Mouse (Mus musculus): Measurements from ENCODE around the gene Abi3. TPM values are rescaled to one million over a fixed set of nuclear protein-coding genes. Genes with fewer than 3 reads are reported as not detected.

Gene Abi3
- polyA plus RNA-seq, 1 experiment from 2014 or later, result not detected

- no peak for ATAC-seq
- no peak for TF ChIP-seq CTCF (IDR thresholded peaks at IDR 0.05)
- CTCF ChIA-PET, result interaction anchor here (1.7 to 2.1 kb wide), 2 partner anchors 12 to 14 kb away, joined by 4 to 5 read pairs; no protein-coding TSS in a partner anchor
- POLR2A ChIA-PET, result no interaction called here
- in situ Hi-C loops (cut with MboI; ENCODE audit: low pct_unique_long_range_greater_than_20kb), result no loop called here
- no peaks in the 10 kb centered on the region for H3K27me3 ChIP-seq
- DNase-seq (ENCODE audit: low read depth, low spot score), result no peak
Measured at GRCm38 (mm10) chr11:95838999-95839868, 3.0 kb downstream of the Abi3 start.

DNA sequence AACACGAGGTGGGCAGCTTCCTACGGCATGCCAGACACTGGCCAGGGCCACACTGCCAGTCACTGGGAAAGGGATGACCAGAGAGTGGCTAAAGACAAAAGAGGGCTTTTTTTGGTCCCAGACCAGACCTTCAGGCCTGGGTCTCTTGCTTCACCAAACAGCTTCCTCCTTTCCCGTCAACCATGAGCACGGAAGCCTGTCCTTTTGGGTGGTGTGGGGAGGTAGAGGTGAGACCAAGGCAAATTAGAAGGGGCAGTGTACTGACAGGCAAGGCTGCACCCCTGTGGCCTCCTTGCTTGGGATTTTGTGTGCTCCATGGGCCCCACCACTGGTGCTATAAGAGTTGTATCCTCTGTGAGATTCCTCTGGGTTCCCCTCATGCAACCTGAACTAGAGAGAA is 3.7 kb downstream of the Abi3 start:
- H3K27me3 ChIP-seq, result no peaks in the 10 kb centered on the region
- ChIA-PET CTCF (interaction anchor here (1.1 to 2.1 kb wide), 3 partner anchors 11 to 15 kb away, joined by 3 to 5 read pairs (median 4); no protein-coding TSS in a partner anchor), POLR2A (no interaction called here)
- no peak for DNase-seq (ENCODE audit: low read depth, low spot score)
- in situ Hi-C loops (cut with MboI; ENCODE audit: low pct_unique_long_range_greater_than_20kb), result no loop called here
- no peak for TF ChIP-seq CTCF (IDR thresholded peaks at IDR 0.05)
- ATAC-seq, result no peak

- in situ Hi-C loops (cut with MboI; ENCODE audit: low pct_unique_long_range_greater_than_20kb), result no loop called here
- H3K27me3 ChIP-seq, result no peaks in the 10 kb centered on the region
- CTCF ChIA-PET, result interaction anchor here (0.6 kb wide), 1 partner anchor 9 kb away, joined by 3 read pairs; no protein-coding TSS in a partner anchor
- DNase-seq (ENCODE audit: low read depth, low spot score), result peak; percentile 15
- POLR2A ChIA-PET, result no interaction called here
- no peak for TF ChIP-seq CTCF (IDR thresholded peaks at IDR 0.05)
- peak; percentile 5 for ATAC-seq
Measured at GRCm38 (mm10) chr11:95837059-95837458, 5.2 kb downstream of the Abi3 start, which contains the start of gene Gngt2. TSS of gene Gngt2 (plus strand) at chr11:95837216.

- H3K27me3 ChIP-seq, result no peaks in the 10 kb centered on the region
- in situ Hi-C loops (cut with MboI; ENCODE audit: low pct_unique_long_range_greater_than_20kb), result no loop called here
- ATAC-seq (no peak), DNase-seq (ENCODE audit: low read depth, low spot score) (no peak)
- ChIA-PET CTCF (interaction anchor here (0.9 kb wide), 1 partner anchor 9 kb away, joined by 3 read pairs; no protein-coding TSS in a partner anchor), POLR2A (no interaction called here)
- no peak for TF ChIP-seq CTCF (IDR thresholded peaks at IDR 0.05)
Measured at GRCm38 (mm10) chr11:95836433-95836832, 5.8 kb downstream of the Abi3 start.

DNA sequence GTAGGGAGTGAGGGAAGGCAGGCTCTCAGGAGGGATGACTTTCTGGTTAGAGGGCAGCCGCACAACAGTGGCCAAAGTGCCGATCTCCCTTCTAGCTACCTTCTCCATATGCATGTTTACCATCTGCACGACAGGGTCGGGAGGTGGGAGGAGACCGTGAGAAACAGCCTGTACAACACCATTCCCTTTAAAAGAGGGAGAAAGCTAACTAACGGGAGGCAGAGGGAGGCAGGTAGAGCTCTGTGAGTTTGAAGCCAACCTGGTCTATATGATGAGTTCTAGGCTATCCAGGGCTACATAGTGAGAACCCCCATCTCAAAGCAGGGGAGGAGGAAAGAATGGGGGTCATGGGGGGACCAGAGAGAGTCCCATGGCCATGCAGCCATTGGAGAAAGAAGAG is 6.4 kb downstream of the Abi3 start:
- peaks cover 3% of the 10 kb centered on the region for H3K27me3 ChIP-seq
- ChIA-PET CTCF (interaction anchor here (0.9 to 1.9 kb wide), 2 partner anchors 8 to 11 kb away, joined by 3 to 6 read pairs; partner anchors contain the start of gene Phospho1), POLR2A (no interaction called here)

GRCm38 (mm10) chr11:95834742-95835710 is 7.2 kb downstream of the Abi3 start:
- no peak for TF ChIP-seq CTCF (IDR thresholded peaks at IDR 0.05)
- H3K27me3 ChIP-seq, result peaks cover 7% of the 10 kb centered on the region
- POLR2A ChIA-PET, result interaction anchor here (0.6 kb wide), 1 partner anchor 57 kb away, joined by 3 read pairs; no protein-coding TSS in a partner anchor
- CTCF ChIA-PET, result interaction anchor here (0.9 to 1.9 kb wide), 2 partner anchors 7 to 10 kb away, joined by 3 to 6 read pairs; partner anchors contain the start of gene Phospho1
- in situ Hi-C loops (cut with MboI; ENCODE audit: low pct_unique_long_range_greater_than_20kb), result no loop called here
- DNase-seq (ENCODE audit: low read depth, low spot score) (no peak), ATAC-seq (no peak)

More for the DNA sequence above, 6.4 kb downstream of the Abi3 start:
- no peak for DNase-seq (ENCODE audit: low read depth, low spot score)
- in situ Hi-C loops (cut with MboI; ENCODE audit: low pct_unique_long_range_greater_than_20kb), result no loop called here
- no peak for ATAC-seq
- TF ChIP-seq CTCF (IDR thresholded peaks at IDR 0.05), result no peak

- in situ Hi-C loops (cut with MboI; ENCODE audit: low pct_unique_long_range_greater_than_20kb), result no loop called here
- ATAC-seq (no peak), DNase-seq (ENCODE audit: low read depth, low spot score) (no peak)
- ChIA-PET POLR2A (no interaction called here), CTCF (interaction anchor here (1.9 kb wide), 1 partner anchor 10 kb away, joined by 6 read pairs; the partner anchor contains the start of gene Phospho1)
- no peak for TF ChIP-seq CTCF (IDR thresholded peaks at IDR 0.05)
- H3K27me3 ChIP-seq, result peaks cover 7% of the 10 kb centered on the region
Measured at GRCm38 (mm10) chr11:95834143-95834667, 8.1 kb downstream of the Abi3 start.

- in situ Hi-C loops (cut with MboI; ENCODE audit: low pct_unique_long_range_greater_than_20kb), result no loop called here
- ATAC-seq (no peak), DNase-seq (ENCODE audit: low read depth, low spot score) (no peak)
- TF ChIP-seq CTCF (IDR thresholded peaks at IDR 0.05), result no peak
- H3K27me3 ChIP-seq, result peaks cover 7% of the 10 kb centered on the region
- ChIA-PET POLR2A (no interaction called here), CTCF (no interaction called here)
Measured at GRCm38 (mm10) chr11:95833631-95834142, 8.6 kb downstream of the Abi3 start.

DNA sequence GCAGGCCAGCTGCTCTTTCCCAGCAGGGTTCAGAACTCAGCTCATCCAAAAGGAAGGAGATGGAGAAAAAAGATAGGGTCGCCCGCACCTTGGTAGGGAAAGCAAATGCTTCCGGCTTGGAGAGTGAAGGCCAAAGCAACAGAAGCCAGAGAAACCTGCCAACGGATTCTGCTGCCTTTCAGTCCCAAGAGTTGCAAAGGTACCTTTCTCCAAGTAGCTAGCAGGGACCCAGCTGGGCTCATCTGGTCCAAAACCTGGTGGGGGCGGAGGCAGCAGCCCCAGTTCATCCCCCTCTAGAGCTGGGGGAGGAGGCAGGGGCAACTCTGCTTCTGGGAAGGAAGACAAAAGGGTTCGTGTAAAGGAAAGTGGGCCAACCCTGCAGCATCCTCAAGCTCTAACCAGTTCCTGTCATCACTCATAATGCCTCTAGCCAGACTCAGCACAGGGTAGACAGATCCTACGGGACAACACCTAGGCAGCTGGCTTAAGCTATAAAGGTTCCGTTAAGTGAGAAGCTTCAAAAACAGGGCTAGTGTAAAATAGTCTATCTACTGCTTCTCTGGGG is 9.2 kb downstream of the Abi3 start:
- DNase-seq (ENCODE audit: low read depth, low spot score) (no peak), ATAC-seq (no peak)
- ChIA-PET POLR2A (no interaction called here), CTCF (interaction anchor here (1.0 kb wide), 1 partner anchor 18 kb away, joined by 3 read pairs; no protein-coding TSS in a partner anchor)
- TF ChIP-seq CTCF (IDR thresholded peaks at IDR 0.05), result no peak
- in situ Hi-C loops (cut with MboI; ENCODE audit: low pct_unique_long_range_greater_than_20kb), result no loop called here
- H3K27me3 ChIP-seq, result peaks cover 7% of the 10 kb centered on the region

All from Patski (cell line).